Mouse (Mus musculus) splenic B cell, adult 2 months (primary cell): ENCODE measurements around the gene Alg3.

ENCODE experiments used
- DNase-seq: peaks from one replicate; pipeline ENCODE4 v3.0.0-alpha.2; 2011; ENCODE audit warnings: low read depth, low spot score
- H3K27me3 ChIP-seq: 2 replicates; pipeline ENCODE4 v1.6.1; 2012; ENCODE audit warnings: mild to moderate bottlenecking, low read length, moderate library complexity, mixed read lengths; ENCODE audit not compliant: control insufficient read depth, poor library complexity, insufficient read depth, severe bottlenecking
- H3K36me3 ChIP-seq: 2 replicates; pipeline ENCODE4 v1.6.1; 2012; ENCODE audit warnings: mild to moderate bottlenecking, low read length, moderate library complexity, mixed read lengths; ENCODE audit not compliant: control insufficient read depth, poor library complexity, insufficient read depth, severe bottlenecking

Gene Alg3

DNA sequence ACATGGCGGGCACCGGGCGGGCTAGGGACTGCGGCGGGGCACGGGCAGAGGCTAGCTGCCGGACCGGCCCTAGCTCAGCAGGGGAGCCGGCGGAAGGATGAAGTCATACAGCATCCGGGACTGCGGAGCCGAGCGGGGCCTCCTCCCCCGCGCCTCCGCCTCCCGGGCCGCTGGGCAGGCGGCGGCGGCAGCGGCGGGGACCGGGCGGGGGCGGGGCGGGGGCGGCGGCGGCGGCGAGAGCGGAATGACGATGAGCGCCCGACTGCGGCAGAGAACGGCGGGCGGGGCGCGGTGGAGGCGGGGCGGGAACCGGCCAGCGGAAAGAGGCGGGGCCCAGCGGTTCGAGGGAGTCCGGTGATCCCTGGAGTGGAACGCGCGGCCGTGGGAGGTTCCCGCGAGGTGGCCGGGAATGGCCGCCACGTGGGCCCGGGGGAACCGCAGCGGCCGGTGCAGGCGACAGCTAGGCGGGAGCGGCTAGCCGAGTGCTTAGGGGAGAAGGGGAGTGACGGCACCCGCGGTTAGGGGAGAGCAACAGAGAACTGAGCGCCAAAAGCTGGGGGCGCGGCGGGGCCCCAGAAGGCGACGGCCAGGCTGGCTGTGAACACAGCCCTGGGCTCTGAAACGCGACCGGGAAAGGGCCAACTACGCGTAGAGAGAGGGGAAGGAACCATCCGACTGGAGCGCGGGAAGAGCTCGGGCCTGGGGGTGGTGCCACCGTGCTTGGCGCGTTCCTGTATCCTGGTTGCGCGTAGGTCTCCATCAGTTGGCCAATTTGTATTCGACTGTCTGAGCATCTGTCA is 9.9 kb upstream of the Alg3 start, which contains the start of gene Camk2n2:
Gene Camk2n2 (minus strand): TSS at position 97 of the 800 bp plus-strand sequence.
- peak; percentile 50 for DNase-seq
- Histone ChIP-seq H3K27me3 (no peaks in the 10 kb centered on the region; the same call in 1 of the 2 replicates), H3K36me3 (no peaks in the 10 kb centered on the region)

DNA sequence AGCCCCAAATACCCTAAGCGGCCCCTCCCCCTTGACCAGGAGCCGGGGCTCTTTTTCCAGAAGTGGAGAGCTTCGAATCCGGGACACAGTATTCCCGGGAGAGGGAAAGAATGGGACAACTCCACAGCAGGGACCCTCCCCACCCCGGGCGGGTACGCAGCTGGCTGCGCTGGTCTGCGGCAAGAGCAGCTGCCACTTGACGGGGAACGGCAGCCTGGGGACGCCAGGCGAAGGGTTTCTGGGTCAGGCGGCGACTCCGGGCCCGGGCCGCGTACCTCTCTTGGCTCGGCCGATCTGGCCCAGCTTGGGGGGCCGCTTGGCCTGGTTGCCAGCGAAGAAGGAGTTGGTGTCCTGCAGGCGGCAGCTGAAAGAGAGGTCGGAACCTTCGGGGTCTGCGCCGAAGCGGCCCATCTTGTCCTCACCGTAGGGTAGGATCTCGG is 9.2 kb upstream of the Alg3 start:
- DNase-seq, result no peak
- no peaks in the 10 kb centered on the region; the same call in 1 of the 2 replicates for H3K27me3 ChIP-seq
- H3K36me3 ChIP-seq, result no peaks in the 10 kb centered on the region

DNA sequence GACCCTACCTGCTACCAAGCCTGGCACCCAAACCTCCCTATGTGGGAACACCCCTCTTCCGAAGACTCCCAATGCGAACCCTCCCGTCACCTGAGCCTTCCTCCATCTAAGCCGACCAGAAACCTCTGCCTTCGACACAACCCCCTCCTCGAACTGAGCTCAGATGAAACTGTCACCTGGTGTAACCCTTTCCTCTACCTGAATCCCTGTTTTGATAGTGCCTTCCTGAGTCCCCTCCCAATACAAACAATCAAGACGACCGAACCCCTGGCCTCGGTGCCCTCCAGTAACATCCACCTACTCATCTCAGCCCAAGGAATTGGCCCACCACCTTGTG is 8.8 kb upstream of the Alg3 start:
- peak; percentile 12 for DNase-seq
- Histone ChIP-seq H3K36me3 (no peaks in the 10 kb centered on the region), H3K27me3 (no peaks in the 10 kb centered on the region; the same call in 1 of the 2 replicates)

DNA sequence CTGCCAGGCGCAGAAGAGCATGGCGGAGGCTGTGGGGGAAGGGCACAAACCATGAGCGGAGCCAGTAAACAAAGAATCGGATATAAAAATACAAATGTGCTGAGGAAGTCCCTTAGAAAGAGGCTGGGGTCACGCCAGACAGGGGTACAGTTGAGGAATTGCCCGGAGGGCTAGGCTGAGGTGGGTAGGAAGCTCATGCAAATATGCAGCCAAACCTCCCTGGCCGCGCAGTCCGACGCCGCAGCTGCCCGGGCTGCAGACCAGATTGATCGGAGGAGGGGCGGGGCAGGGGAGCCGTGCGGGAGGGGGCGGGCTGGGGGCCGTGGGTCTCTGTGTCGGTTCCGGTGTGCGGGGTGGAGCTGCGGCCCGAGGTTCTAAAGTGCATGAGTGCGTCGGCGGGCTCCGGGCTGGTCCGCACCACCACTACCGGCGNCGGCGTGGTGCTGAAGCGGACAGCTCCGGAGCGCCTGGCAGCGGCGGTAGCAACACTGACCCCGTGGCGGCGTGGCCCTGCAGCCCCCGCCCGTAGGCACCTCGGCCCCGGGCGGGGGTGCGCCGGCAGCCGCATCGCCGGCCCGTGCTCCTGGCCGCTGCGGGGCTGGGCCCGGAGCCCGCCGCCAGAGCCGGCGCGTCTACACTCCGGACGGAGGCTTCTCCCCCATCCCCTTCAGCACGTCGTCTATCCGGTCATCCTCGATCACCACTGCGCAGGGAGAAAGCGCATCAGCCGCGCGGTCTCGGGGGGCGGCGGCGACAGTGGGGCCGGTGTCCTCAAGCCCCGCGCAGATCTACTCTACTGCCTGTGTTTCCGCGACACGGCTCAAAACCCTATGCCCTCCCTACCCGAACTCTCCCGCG is 8.2 kb upstream of the Alg3 start:
- peak; percentile 59 for DNase-seq
- H3K36me3 ChIP-seq, result no peaks in the 10 kb centered on the region
- no peaks in the 10 kb centered on the region; the same call in 1 of the 2 replicates for H3K27me3 ChIP-seq

DNA sequence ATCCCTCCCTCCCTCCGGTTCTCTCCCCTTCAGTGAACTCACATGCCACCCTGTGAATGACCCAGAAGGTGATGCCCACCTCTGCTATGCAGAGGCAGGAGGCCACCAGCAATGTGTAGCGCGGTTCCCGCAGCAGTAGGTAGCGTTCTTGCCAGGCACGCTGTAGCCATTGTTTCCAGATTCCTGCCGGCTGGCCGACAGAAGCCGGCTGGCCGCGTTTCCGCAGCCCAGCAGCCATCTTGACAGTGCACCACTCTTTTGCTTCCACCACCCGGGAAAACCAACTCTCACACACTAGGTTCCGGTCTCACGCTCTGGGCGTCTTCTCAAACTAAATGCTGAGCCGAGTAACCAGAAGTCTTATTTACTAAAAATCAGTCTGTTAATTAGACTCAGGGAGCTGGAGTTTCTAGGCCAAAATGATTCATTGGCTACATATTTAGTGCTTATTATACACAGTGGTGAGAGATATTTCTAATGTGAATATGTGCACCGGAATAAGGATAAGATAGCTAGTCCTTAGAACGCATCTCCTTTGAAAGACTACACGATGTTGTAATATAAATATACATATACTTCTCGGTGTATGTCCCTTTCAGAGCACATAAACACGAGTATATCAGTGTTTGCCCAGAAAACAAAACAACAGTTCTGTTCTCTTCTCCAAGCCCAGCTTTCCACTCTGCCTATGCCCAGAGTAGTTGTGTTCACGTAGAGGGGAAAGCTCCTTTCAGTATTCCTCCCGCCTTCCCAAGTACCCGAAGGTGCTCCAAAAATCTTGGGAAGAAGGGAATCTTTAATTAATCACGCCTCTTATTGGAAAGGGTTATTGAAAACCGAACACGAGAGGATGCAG is 806 bp downstream of the Alg3 start:
- DNase-seq, result peak; percentile 88
- H3K36me3 ChIP-seq, result no peaks in the 10 kb centered on the region

DNA sequence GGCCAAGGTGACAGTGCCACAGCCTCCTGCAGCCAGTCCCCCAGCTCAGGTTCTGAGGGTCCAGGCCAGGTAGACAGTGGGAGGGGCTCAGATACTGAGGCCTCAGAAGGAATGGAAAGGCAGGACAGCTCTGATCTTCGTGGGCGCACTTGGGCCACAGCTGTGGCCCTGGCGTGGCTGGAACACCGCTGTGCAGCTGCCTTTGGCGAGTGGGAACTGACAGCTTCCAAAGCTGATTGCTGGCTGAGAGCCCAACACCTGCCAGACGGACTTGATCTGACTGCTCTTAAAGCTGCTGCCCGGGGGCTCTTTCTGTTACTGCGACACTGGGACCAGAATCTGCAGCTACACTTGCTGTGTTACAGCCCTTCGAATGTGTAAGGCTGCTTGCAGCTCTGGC is 6.8 kb downstream of the Alg3 start:
- Histone ChIP-seq H3K36me3 (no peaks in the 10 kb centered on the region), H3K27me3 (0 out of 2 replicates have a peak, but pooled peaks cover 2% of the 10 kb centered on the region)
- DNase-seq, result no peak

More for the DNA sequence above, 806 bp downstream of the Alg3 start:
- H3K27me3 ChIP-seq, result no peaks in the 10 kb centered on the region

DNA sequence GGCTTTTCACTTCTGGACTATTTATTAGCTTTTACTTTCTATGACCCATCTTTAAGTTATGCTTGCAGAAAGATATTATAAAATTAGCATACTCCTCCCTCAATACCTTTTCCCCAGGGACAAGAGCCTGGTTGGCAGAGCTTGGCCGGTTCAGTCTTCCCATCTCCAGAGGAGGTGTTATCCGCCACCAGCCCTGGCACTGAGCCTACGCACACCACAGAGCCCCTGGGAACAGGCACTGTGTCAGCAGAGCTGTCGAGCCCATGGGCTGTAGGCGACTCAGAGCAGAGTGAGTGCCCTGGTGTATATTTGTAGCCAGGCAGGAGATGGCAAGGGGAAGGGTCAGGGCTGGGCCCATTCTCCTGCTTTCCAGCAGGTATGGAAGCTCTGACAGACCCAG is 11.0 kb downstream of the Alg3 start:
- no peak for DNase-seq
- Histone ChIP-seq H3K27me3 (0 out of 2 replicates have a peak, but pooled peaks cover 2% of the 10 kb centered on the region), H3K36me3 (no peaks in the 10 kb centered on the region)

DNA sequence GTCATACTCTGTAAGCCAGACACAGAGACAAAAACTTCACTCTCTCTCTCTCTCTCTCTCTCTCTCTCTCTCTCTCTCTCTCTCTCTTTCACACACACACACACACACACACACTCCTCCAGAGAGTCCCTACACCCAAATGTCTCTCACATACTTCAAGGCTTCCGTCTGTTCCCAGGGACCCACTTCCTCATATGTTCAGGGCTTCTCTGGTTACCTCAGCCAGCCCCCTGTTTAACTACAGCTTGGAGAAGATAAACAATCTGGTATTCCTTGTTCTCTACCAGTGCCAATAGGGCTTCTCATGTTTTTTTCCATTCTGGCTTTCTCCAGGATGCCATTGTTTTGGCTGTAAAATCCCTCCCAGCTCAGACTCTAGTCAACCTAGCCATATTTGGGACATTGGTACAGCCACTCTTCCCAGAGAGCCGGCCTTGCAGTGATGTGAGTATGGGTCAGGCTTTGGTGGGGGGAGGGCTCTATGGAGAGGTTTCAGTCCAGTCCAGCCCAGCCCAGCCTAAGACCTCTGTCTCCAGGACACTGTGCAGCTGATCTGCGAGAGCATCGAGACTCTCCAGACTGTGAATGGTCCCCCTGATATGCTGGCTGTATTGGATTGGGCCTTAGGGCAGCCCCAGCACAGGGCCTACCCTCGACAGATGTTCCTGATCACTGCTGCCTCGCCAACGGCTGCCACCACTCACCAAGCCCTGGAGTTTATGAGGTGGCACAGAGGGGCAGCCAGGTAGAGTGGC is 14.7 kb downstream of the Alg3 start:
- no peak for DNase-seq
- Histone ChIP-seq H3K27me3 (0 out of 2 replicates have a peak, but pooled peaks cover 2% of the 10 kb centered on the region), H3K36me3 (no peaks in the 10 kb centered on the region)

DNA sequence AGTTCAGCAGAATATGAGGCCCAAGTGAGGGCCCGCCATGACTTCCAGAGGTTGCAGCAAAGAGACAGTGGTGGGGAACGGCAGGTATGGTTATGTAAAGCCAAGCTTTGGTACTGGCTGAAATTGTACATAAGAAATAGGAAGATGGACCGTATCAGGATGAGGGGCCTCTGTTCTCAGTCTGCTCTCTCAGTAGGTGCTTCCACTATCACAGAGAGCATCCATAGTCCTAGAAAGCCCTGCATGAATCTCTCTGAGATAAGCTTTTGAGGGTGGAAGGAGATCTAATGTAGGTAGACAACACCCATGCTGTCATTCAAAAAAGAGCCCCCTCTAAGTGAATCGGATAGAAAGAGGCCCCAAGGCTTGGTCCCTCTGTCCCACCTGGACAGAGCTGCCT is 15.8 kb downstream of the Alg3 start:
- Histone ChIP-seq H3K27me3 (0 out of 2 replicates have a peak, but pooled peaks cover 4% of the 10 kb centered on the region), H3K36me3 (no peaks in the 10 kb centered on the region)
- no peak for DNase-seq

DNA sequence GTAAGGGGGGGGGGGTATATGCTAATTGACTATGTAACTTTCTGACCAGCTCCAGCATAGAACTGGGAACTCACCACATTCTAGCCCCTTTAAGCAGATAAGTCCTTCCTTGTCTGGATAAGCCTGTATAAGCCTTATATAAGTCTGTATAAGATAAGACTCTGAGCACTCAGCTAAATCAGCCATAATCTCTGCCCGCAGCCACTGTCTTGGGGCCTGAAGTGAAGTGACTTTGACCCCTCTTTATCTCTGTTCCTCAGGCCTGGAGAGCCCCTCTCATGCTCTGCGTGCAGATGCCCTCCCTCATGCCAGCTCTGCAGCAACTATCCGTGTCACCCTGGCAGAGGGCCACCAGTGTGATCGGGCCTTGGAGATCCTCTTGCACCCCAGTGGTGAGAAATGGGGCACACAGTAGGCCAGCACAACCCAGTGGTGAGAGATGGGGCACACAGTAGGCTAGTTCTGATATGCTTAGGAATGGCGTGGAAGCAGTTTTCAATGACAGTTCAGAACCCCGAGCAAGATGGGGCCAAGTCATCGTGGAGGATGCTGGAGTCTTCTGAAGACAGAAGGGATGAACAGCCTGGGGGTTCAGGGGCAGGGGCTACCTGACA is 16.4 kb downstream of the Alg3 start:
- DNase-seq, result no peak
- Histone ChIP-seq H3K36me3 (no peaks in the 10 kb centered on the region), H3K27me3 (0 out of 2 replicates have a peak, but pooled peaks cover 1% of the 10 kb centered on the region)

DNA sequence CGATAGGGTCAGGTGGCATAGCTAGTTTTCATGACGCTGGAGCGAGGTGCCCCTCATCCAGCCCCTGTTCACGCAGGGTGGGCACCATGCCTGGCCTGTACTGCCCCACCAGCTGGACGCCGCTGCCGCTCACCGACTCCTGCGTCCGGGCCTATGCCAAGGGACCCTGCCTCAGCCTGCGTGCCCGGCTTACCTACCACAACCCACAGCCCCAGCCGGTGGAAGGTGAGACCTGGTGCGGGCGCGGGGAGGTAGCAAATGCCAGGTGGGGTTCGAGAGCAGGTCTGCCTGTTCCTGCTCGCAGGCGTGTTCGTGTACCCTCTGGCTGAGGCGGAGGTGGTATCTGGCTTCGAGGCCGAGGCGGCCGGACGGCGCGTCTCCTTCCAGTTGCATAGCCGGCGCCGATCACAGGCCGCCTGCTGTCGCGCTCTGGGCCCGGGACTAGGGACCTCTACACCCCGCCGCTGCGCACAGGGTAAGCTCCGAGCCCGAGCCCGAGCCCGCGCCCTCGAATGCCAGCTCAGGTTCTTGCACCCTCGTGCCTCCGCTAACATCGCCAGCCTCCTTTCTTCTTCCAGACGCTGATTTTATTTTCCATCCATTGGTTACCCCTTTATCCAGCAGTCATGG is 20.3 kb downstream of the Alg3 start:
- DNase-seq, result no peak
- Histone ChIP-seq H3K27me3 (0 out of 2 replicates have a peak, but pooled peaks cover 1% of the 10 kb centered on the region), H3K36me3 (no peaks in the 10 kb centered on the region)

DNA sequence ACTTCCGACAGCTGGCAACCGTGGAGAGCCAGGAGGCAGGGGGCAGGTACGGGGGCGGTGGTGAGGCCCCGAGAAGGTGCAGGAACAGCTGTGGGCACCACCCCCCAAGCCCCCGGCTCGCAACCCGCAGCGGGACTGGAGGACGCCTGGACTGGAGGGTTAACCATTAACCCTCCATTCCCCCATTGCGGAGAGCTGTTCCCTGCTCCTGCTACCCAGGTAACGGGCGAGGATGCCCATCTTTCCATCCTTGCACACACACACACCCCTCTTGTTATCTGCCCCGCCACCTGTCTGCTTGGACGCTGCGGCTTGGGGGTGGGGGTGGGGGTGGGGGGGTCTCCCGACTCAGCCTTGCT is 20.9 kb downstream of the Alg3 start:
- Histone ChIP-seq H3K36me3 (no peaks in the 10 kb centered on the region), H3K27me3 (0 out of 2 replicates have a peak, but pooled peaks cover 1% of the 10 kb centered on the region)
- no peak for DNase-seq
